Mouse (Mus musculus): ENCODE results near the gene Dst.

DNA sequence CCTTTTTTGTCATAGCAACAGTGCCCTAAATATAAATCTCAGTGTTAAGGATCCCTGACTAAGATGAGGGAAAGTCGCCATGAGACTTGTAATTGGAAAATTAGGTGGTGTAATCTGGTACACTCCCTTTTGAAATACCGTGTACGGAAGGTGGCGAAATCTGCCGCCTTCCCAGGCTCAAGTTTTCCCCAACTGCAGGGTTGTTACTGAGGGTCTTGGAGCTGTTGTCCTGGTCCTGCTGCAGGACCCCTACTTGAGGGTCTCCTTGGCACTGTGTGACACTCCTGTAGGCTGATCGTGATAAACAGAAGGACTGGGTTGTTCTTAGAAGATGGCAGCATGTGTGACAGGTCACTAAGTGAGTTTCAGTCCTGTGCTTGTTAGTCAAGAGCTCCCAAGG lies 169.9 kb downstream of the Dst start:
- no peak for TF ChIP-seq CTCF (IDR thresholded peaks at IDR 0.05; ENCODE audit: low read depth)
- no peak for TF ChIP-seq EP300 (IDR thresholded peaks at IDR 0.05; ENCODE audit: low read depth)

Data from heart, postnatal 0 days (tissue).